Mouse (Mus musculus): Measurements from ENCODE around the gene Abtb1. TPM values are rescaled to one million over a fixed set of nuclear protein-coding genes. Genes with fewer than 3 reads are reported as not detected.

Abtb1 gene
- polyA plus RNA-seq, 1 experiment from 2014 or later = 35.8 TPM

GRCm38 (mm10) chr6:88791299-88791698 is 50.5 kb downstream of the Abtb1 start:
- CTCF ChIA-PET = no interaction called here
- in situ Hi-C loops (cut with MboI; ENCODE audit: low pct_unique_long_range_greater_than_20kb) = no loop called here
- POLR2A ChIA-PET = no interaction called here
- H3K27me3 ChIP-seq = no peaks in the 10 kb centered on the region
- DNase-seq (ENCODE audit: low read depth, low spot score) = no peak
- TF ChIP-seq CTCF (IDR thresholded peaks at IDR 0.05) = no peak
- ATAC-seq = no peak

- in situ Hi-C loops (cut with MboI; ENCODE audit: low pct_unique_long_range_greater_than_20kb) = no loop called here
- no peaks in the 10 kb centered on the region for H3K27me3 ChIP-seq
- ATAC-seq (no peak), DNase-seq (ENCODE audit: low read depth, low spot score) (no peak)
- no peak for TF ChIP-seq CTCF (IDR thresholded peaks at IDR 0.05)
- POLR2A ChIA-PET = no interaction called here
- CTCF ChIA-PET = interaction anchor here (1.8 kb wide), 1 partner anchor 9 kb away, joined by 4 read pairs; no protein-coding TSS in a partner anchor
Observed at GRCm38 (mm10) chr6:88788219-88788618, 53.6 kb downstream of the Abtb1 start.

GRCm38 (mm10) chr6:88787496-88787895 is 54.3 kb downstream of the Abtb1 start:
- TF ChIP-seq CTCF (IDR thresholded peaks at IDR 0.05) = no peak
- no peak for DNase-seq (ENCODE audit: low read depth, low spot score)
- CTCF ChIA-PET = no interaction called here
- H3K27me3 ChIP-seq = no peaks in the 10 kb centered on the region
- in situ Hi-C loops (cut with MboI; ENCODE audit: low pct_unique_long_range_greater_than_20kb) = no loop called here
- POLR2A ChIA-PET = no interaction called here
- ATAC-seq = no peak

GRCm38 (mm10) chr6:88786732-88787445 is 54.9 kb downstream of the Abtb1 start:
- DNase-seq (ENCODE audit: low read depth, low spot score) = no peak
- no peak for ATAC-seq
- POLR2A ChIA-PET = no interaction called here
- CTCF ChIA-PET = no interaction called here
- H3K27me3 ChIP-seq = no peaks in the 10 kb centered on the region
- in situ Hi-C loops (cut with MboI; ENCODE audit: low pct_unique_long_range_greater_than_20kb) = no loop called here
- TF ChIP-seq CTCF (IDR thresholded peaks at IDR 0.05) = no peak

Other genes with a start within 250 kb of the Abtb1 start
- gene Kbtbd12, start 204.0 kb downstream of the Abtb1 start, polyA plus RNA-seq (2021) = 0.53 TPM
- 4.2 TPM for gene Mgll, start 117.6 kb downstream of the Abtb1 start, polyA plus RNA-seq (2021)
- 41.5 TPM for gene Podxl2, start 33.1 kb upstream of the Abtb1 start, polyA plus RNA-seq (2021)
- 61.8 TPM for gene Mcm2, start 56.8 kb upstream of the Abtb1 start, polyA plus RNA-seq (2021)
- gene Tpra1, start 60.3 kb upstream of the Abtb1 start, polyA plus RNA-seq (2021) = 64.5 TPM